In the genomic region with DNA sequence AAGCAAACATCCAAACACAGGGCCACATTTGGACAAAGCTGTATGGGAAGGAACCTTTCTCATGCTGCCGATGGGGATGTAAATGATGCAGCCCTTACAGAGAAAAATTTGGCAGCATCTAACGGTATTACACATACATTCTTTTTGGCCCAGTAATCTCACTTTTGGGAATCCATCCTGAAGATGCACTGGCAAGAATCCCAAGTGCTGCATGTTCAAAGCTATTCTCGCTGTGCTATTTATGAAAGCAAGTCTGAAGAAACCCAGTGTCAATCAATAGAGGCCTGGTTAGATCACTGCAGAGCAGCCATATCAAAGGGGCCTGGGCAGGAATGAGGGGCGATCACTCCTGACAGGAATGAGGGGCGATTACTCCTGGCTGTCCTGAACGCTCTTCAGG, we compare ENCODE assay signal across 13 mouse cellular contexts.
A peak's percentile ranks its signal among the peaks of the same experiment; 100 is the strongest.
DNase-seq lines count a peak whose midpoint lies in the region; ATAC-seq and TF ChIP-seq lines count a peak whose summit lies in the region.
"Had no signal": no experiment of that assay in that cellular context is flagged by ENCODE, and none has a peak within 500 bp of the region (broad histone marks: within the 10 kb centered on the region; RNA-seq: fewer than 3 reads in every experiment).

No protein-coding gene starts in this region.

- 36% methylated on average over 6 of the region's 6 CpGs for WGBS in forebrain, embryonic 15.5 days
- 85% methylated on average over 6 of the region's 6 CpGs for WGBS in forebrain, embryonic 11.5 days
- 63% methylated on average over 6 of the region's 6 CpGs for WGBS in limb, embryonic 14.5 days
- WGBS in limb, embryonic 10.5 days, result 84% methylated on average over 6 of the region's 6 CpGs
- 54% methylated on average over 6 of the region's 6 CpGs for WGBS in stomach, postnatal 0 days

- no peaks in the 10 kb centered on the region for H3K36me3 ChIP-seq in forebrain, embryonic 15.5 days
- H3K36me3 ChIP-seq in forebrain, embryonic 11.5 days (ENCODE audit: control insufficient read depth, insufficient read depth, low read length), result no peaks in the 10 kb centered on the region
- no peaks in the 10 kb centered on the region for H3K36me3 ChIP-seq in limb, embryonic 14.5 days (ENCODE audit: control insufficient read depth, insufficient read depth, low read length)
- H3K36me3 ChIP-seq in limb, embryonic 10.5 days, result no peaks in the 10 kb centered on the region
- H3K36me3 ChIP-seq in stomach, postnatal 0 days (ENCODE audit: control insufficient read depth, insufficient read depth, low read length), result no peaks in the 10 kb centered on the region
- H3K36me3 ChIP-seq: midbrain, embryonic 10.5 days had no signal

- H3K27ac ChIP-seq in forebrain, embryonic 15.5 days (replicated peaks), result peak overlapping the region; percentile 76
- no peak overlapping the region for H3K27ac ChIP-seq in forebrain, embryonic 11.5 days (ENCODE audit: low read depth, low read length)
- no peak overlapping the region for H3K27ac ChIP-seq in limb, embryonic 14.5 days (replicated peaks; ENCODE audit: low read depth, low read length)
- H3K27ac ChIP-seq in limb, embryonic 10.5 days, result no peak overlapping the region
- H3K27ac ChIP-seq in stomach, postnatal 0 days (replicated peaks), result no peak overlapping the region
- H3K27ac ChIP-seq: midbrain, embryonic 10.5 days had no signal

- no peak overlapping the region for H3K4me3 ChIP-seq in forebrain, embryonic 15.5 days
- H3K4me3 ChIP-seq in forebrain, embryonic 11.5 days (ENCODE audit: low read depth, low read length), result no peak overlapping the region
- no peak overlapping the region for H3K4me3 ChIP-seq in limb, embryonic 14.5 days (replicated peaks; ENCODE audit: low read length)
- H3K4me3 ChIP-seq in limb, embryonic 10.5 days, result no peak overlapping the region
- H3K4me3 ChIP-seq in stomach, postnatal 0 days (ENCODE audit: low read depth, low read length), result no peak overlapping the region
- H3K4me3 ChIP-seq: midbrain, embryonic 10.5 days had no signal

- TF ChIP-seq POLR2A in limb, embryonic 14.5 days (IDR thresholded peaks at IDR 0.05; ENCODE audit: borderline replicate concordance, extremely low read depth, insufficient read depth, insufficient read length), result no peak

- no peak for TF ChIP-seq EP300 in stomach, postnatal 0 days (optimal IDR thresholded peaks at IDR 0.05)

- H3K9ac ChIP-seq in forebrain, embryonic 15.5 days (replicated peaks), result no peak overlapping the region
- H3K9ac ChIP-seq in forebrain, embryonic 11.5 days (ENCODE audit: low read length), result no peak overlapping the region
- no peak overlapping the region for H3K9ac ChIP-seq in limb, embryonic 14.5 days (ENCODE audit: low read depth, low read length, severe bottlenecking)
- H3K9ac ChIP-seq in stomach, postnatal 0 days (ENCODE audit: low read length), result no peak overlapping the region

- DNase-seq in forebrain, embryonic 11.5 days (ENCODE audit: low spot score), result no peak
- DNase-seq in limb, embryonic 14.5 days (ENCODE audit: low spot score), result peak; percentile 79
- no peak for DNase-seq in limb, embryonic 10.5 days (ENCODE audit: low spot score)
- peak; percentile 56 to 64 for DNase-seq in left cerebral cortex, adult 18-20 months (ENCODE audit: low spot score in 2 of 2)
- no peak for DNase-seq in stomach, postnatal 0 days (ENCODE audit: low spot score)
- no peak for DNase-seq in adrenal gland, postnatal 25 days
- DNase-seq in embryo, embryonic 10 days (ENCODE audit: low spot score), result no peak
- DNase-seq: heart, postnatal 10 days; kidney, adult 2 months; lung, adult 18-20 months; thymus, postnatal 4 days had no signal

- H3K9me3 ChIP-seq in forebrain, embryonic 15.5 days, result no peaks in the 10 kb centered on the region
- no peaks in the 10 kb centered on the region; the same call in 1 of the 2 replicates for H3K9me3 ChIP-seq in forebrain, embryonic 11.5 days (ENCODE audit: control insufficient read depth, low read length)
- no peaks in the 10 kb centered on the region for H3K9me3 ChIP-seq in limb, embryonic 14.5 days (ENCODE audit: control insufficient read depth, low read length)
- no peaks in the 10 kb centered on the region for H3K9me3 ChIP-seq in limb, embryonic 10.5 days (replicated peaks)
- H3K9me3 ChIP-seq in stomach, postnatal 0 days (ENCODE audit: control insufficient read depth, low read length), result no peaks in the 10 kb centered on the region

- H3K27me3 ChIP-seq in forebrain, embryonic 15.5 days, result no peaks in the 10 kb centered on the region
- no peaks in the 10 kb centered on the region for H3K27me3 ChIP-seq in forebrain, embryonic 11.5 days (ENCODE audit: control insufficient read depth, insufficient read depth, low read length)
- H3K27me3 ChIP-seq in limb, embryonic 14.5 days (ENCODE audit: control insufficient read depth, insufficient read depth, low read length), result no peaks in the 10 kb centered on the region
- no peaks in the 10 kb centered on the region for H3K27me3 ChIP-seq in limb, embryonic 10.5 days (ENCODE audit: low read depth, poor library complexity, severe bottlenecking)
- H3K27me3 ChIP-seq in stomach, postnatal 0 days (ENCODE audit: control insufficient read depth, insufficient read depth, low read length), result no peaks in the 10 kb centered on the region

- H3K4me2 ChIP-seq in forebrain, embryonic 15.5 days (replicated peaks), result no peak overlapping the region; the same call in 1 of the 2 replicates
- H3K4me2 ChIP-seq in forebrain, embryonic 11.5 days (ENCODE audit: low read depth, low read length, severe bottlenecking), result no peak overlapping the region
- H3K4me2 ChIP-seq in limb, embryonic 14.5 days (replicated peaks; ENCODE audit: low read depth, low read length, severe bottlenecking), result no peak overlapping the region
- no peak overlapping the region for H3K4me2 ChIP-seq in stomach, postnatal 0 days (replicated peaks; ENCODE audit: low read depth)

- peak; percentile 46; the same call in 1 of the 2 replicates for ATAC-seq in forebrain, embryonic 15.5 days (replicated peaks)
- ATAC-seq in forebrain, embryonic 11.5 days (replicated peaks; ENCODE audit: low FRiP score), result no peak
- peak; percentile 26; the same call in 1 of the 2 replicates for ATAC-seq in limb, embryonic 14.5 days (ENCODE audit: low FRiP score, low read depth)
- peak; percentile 32; the same call in 1 of the 2 replicates for ATAC-seq in stomach, postnatal 0 days (ENCODE audit: low FRiP score, low TSS enrichment)

- TF ChIP-seq CTCF in stomach, postnatal 0 days (IDR thresholded peaks at IDR 0.05; ENCODE audit: low read depth), result no peak

- peaks cover 19% of the 10 kb centered on the region for H3K4me1 ChIP-seq in forebrain, embryonic 15.5 days
- H3K4me1 ChIP-seq in forebrain, embryonic 11.5 days (replicated peaks; ENCODE audit: control insufficient read depth, insufficient read depth, low read length), result no peaks in the 10 kb centered on the region
- H3K4me1 ChIP-seq in limb, embryonic 14.5 days (ENCODE audit: control insufficient read depth, insufficient read depth, low read length), result no peaks in the 10 kb centered on the region
- peaks cover 2% of the 10 kb centered on the region; the same call in 1 of the 2 replicates for H3K4me1 ChIP-seq in limb, embryonic 10.5 days
- no peaks in the 10 kb centered on the region for H3K4me1 ChIP-seq in stomach, postnatal 0 days (replicated peaks; ENCODE audit: control insufficient read depth, insufficient read depth)

Comparison
In these comparisons a context has a peak if more than half of its experiments do, and no peak if none do; other contexts are left out.
1. DNase-seq: peak in limb, embryonic 14.5 days (single experiment) and left cerebral cortex, adult 18-20 months (2 of 2); none in forebrain, embryonic 11.5 days (single experiment), limb, embryonic 10.5 days (single experiment), stomach, postnatal 0 days (single experiment), adrenal gland, postnatal 25 days (single experiment) and embryo, embryonic 10 days (single experiment).